Mouse (Mus musculus) left cerebral cortex, adult 2 months (tissue): ENCODE results near the gene Itsn2. TPM values are rescaled to one million over a fixed set of nuclear protein-coding genes. Genes with fewer than 3 reads are reported as not detected.

Experiments
- DNase-seq, 2 experiments: peaks; one replicate each; pipeline ENCODE4 v3.0.0; 2021 to 2022; ENCODE audit warnings: low spot score in 2 of 2, mixed read lengths in 1 of 2; ENCODE audit errors: extremely low spot score in 1 of 2
- H3K27ac ChIP-seq: fragments of 200-600 bp; 2 replicates; pipeline ENCODE4 v1.8.1; 2022
- H3K4me3 ChIP-seq: fragments of 200-600 bp; 2 replicates; pipeline ENCODE4 v1.8.1; 2022
- CTCF ChIP-seq: fragments of 200-600 bp; IDR thresholded peaks from 2 replicates; pipeline ENCODE4 v1.8.1; 2022; ENCODE audit warnings: antibody characterized with exemption, mild to moderate bottlenecking, moderate library complexity
- intact Hi-C: fragments of 180-260 bp; cut with DNase I; formaldehyde crosslinking; loops from one replicate; pipeline ENCODE4 v1.15.1; 2025
- total RNA-seq, 2 experiments: library from RNA; stranded (reverse); gene quantifications; 2 replicates each; pipeline ENCODE4 v1.2.3; 2021

Gene Itsn2
- total RNA-seq, 2 experiments from 2014 or later: 69.6 to 73.0 TPM

DNA sequence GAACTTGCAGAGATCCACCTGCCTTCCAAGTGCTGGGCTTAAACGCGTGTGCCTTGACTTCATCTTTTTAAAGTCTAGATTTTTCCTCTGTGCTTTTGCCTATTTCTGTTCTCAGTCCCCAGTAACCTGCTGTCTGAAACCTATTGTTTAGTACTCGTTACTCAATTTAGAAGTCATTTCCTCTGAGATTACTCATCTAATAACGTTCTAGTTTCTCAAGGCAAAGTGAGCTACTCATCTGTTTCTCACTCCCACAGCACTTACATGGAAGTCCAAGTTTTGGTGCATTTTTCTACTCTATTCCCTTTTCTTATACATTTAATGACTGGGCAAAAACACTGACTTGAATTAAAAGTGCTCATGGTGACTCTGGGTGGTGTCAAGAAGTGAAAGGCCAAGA, 7.3 kb downstream of the Itsn2 start:
- Histone ChIP-seq H3K27ac (no peak overlapping the region), H3K4me3 (no peak overlapping the region)
- intact Hi-C loops: no loop called here
- DNase-seq: no peak
- no peak for TF ChIP-seq CTCF

GRCm38 (mm10) chr12:4606625-4607024, 14.2 kb downstream of the Itsn2 start:
- H3K27ac ChIP-seq: no peak overlapping the region
- DNase-seq: no peak
- intact Hi-C loops: no loop called here
- TF ChIP-seq CTCF: no peak
- H3K4me3 ChIP-seq: no peak overlapping the region

DNA sequence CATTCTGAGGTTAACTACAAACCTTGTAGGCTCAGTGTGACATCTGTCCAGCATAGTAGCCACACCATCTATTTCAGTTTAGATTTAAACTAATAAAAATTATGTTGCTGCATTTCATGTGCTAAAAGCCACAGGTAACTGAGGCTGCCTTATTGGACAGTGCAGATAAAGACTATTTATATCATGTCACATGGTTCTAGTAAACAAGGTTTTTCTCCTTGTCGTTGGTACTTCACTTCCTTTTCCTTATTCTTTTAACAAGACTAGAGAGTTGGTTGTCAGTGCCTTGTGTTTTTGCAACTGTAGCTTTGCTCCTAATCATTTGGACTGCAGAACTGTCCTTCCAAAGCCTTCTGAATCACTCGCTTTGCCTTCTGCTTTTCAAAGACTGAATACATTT, 22.3 kb downstream of the Itsn2 start:
- TF ChIP-seq CTCF: no peak
- no peak for DNase-seq
- Histone ChIP-seq H3K27ac (no peak overlapping the region), H3K4me3 (no peak overlapping the region)
- intact Hi-C loops: no loop called here

DNA sequence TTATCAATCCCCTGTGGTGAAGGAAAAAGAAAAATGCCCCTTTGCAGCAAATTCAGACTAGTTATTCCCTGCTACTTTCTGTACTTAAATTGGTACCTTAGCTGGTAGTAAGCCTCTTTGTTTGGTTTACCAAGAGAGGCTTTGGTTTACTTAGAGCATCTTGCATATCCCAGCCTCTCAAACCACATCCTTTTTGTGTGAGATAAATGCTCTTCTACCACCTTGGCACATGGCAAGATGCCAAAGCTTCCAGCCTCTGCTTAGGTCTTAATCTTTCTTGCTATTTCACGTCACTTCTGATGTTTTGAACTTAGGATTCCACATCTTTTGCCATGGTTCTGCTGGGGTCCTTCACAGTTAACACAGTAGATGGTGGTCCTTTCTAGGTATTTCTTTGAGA, 31.8 kb downstream of the Itsn2 start:
- no peak overlapping the region for H3K4me3 ChIP-seq

GRCm38 (mm10) chr12:4632957-4633356, 40.5 kb downstream of the Itsn2 start:
- no peak for DNase-seq
- no peak for TF ChIP-seq CTCF
- Histone ChIP-seq H3K27ac (no peak overlapping the region), H3K4me3 (no peak overlapping the region)
- intact Hi-C loops: no loop called here

More for the DNA sequence above, 31.8 kb downstream of the Itsn2 start:
- TF ChIP-seq CTCF: no peak
- no peak for DNase-seq
- no peak overlapping the region for H3K27ac ChIP-seq
- intact Hi-C loops: no loop called here

DNA sequence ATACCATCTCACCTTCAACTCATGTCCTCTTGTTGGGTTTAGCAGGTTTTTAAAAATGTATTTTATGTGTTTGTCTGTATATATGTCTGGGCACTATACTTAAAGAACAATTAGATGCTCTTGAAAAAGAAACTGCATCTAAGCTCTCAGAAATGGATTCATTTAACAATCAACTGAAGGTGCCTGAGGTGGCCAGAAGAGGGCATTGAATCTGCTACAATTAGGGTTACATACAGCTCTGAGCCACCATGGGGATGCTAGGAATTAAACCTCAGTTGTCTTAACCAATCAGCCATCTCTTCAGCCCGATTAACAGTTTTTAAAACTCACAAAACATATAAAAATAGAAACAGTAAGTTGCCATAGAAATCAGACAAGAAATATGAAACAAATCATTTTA, 46.0 kb downstream of the Itsn2 start:
- H3K27ac ChIP-seq: no peak overlapping the region
- intact Hi-C loops: no loop called here
- peak; percentile 19 for TF ChIP-seq CTCF
- DNase-seq: no peak
- H3K4me3 ChIP-seq: no peak overlapping the region

DNA sequence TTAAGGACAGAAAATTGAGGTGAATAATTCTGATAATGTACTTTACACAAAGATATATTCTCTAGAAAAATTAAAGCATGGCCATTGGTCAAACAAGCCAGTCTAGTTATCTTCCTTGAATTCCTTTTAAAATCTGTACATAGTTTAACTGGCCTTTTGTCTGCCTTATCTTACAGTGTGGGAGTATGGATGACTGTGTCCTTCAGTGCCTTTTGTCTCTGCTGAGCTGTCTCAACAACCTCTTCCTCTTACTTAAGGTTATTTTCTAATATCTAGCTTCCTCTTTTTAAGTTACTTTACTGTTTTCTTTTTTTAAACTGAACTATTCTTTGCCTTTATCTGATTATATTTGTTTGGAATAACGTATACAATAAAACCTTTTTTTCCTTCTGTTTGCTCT, 48.3 kb downstream of the Itsn2 start:
- intact Hi-C loops: no loop called here
- no peak for DNase-seq
- Histone ChIP-seq H3K27ac (no peak overlapping the region), H3K4me3 (no peak overlapping the region)
- no peak for TF ChIP-seq CTCF

- DNase-seq: no peak
- intact Hi-C loops: no loop called here
These were observed 64.4 kb downstream of the Itsn2 start for GRCm38 (mm10) chr12:4656813-4657212.

GRCm38 (mm10) chr12:4664929-4665674, 72.7 kb downstream of the Itsn2 start:
- DNase-seq: no peak
- H3K27ac ChIP-seq: peak overlapping the region; percentile 84
- no peak overlapping the region for H3K4me3 ChIP-seq
- intact Hi-C loops: no loop called here
- TF ChIP-seq CTCF: no peak

More at GRCm38 (mm10) chr12:4656813-4657212, 64.4 kb downstream of the Itsn2 start:
- H3K4me3 ChIP-seq: no peak overlapping the region
- TF ChIP-seq CTCF: no peak
- no peak overlapping the region for H3K27ac ChIP-seq

DNA sequence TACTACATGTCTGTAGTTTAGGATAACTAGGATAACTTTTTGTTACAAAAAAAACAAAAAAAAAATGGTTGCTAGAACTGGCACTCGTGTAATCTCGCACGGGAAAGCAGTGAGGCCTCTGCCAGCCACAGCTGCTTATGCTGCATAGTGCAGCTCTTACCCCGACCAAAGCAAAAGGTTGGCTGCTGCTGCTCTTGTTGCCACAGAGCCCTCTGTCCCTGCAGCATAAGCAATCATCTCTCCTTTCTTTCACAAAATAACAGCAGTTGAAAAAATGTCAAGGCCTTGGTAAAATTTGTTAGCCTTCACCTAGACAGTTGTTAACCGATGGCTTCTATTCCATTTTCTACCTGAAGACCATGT, 73.2 kb downstream of the Itsn2 start:
- H3K27ac ChIP-seq: peak overlapping the region; percentile 84
- no peak overlapping the region for H3K4me3 ChIP-seq
- TF ChIP-seq CTCF: no peak
- DNase-seq: no peak
- intact Hi-C loops: no loop called here

DNA sequence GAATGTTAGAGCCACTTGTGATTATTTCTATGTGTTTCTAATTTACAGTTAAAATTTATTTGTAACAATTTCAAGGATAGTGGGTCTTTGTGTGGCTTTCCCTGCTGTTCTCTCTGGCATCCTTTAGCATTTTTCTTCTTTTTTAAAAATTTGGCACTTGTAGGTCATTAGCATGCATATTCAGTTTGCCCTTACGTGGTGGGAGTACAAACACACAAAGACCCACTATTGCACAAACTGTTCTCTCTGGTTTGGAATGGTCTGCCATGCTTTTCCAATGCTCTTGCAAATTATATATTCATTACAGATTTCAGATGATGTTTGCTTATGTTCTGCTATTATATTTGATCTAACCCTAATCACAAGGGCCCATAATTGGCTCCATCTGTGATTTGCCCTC, 83.9 kb downstream of the Itsn2 start:
- Histone ChIP-seq H3K27ac (peak overlapping the region; percentile 68), H3K4me3 (no peak overlapping the region)
- no peak for TF ChIP-seq CTCF
- intact Hi-C loops: no loop called here
- DNase-seq: no peak

DNA sequence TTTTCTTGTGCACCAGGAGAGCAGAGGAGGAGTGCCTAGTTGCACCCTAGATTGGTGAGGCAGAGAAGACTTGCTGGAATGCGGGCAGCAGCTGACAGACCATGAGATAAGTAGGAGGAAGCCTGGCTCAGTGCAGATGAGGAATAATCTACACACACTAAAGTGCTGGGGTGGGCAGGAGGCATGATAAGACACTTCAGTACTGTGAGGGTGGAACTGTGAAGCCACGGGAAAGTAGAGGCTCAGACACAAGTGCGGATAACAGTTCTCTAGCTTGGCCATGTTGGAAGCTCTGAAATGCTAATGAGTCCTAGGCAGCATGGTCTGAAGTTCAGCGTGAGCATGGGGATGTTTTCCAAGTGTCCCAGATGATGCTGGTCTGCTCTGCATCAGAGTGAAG, 87.5 kb downstream of the Itsn2 start:
- no peak for TF ChIP-seq CTCF
- peak; percentile 48 to 62 for DNase-seq
- intact Hi-C loops: no loop called here
- Histone ChIP-seq H3K4me3 (no peak overlapping the region), H3K27ac (peak overlapping the region; percentile 70)

GRCm38 (mm10) chr12:4685441-4685840, 93.0 kb downstream of the Itsn2 start:
- DNase-seq: no peak
- H3K27ac ChIP-seq: peak overlapping the region; percentile 59
- intact Hi-C loops: loop anchor here (5.0 kb wide), 1 partner anchor 82 kb away; the partner anchor contains the start of genes Fam228b and Pfn4
- H3K4me3 ChIP-seq: no peak overlapping the region
- no peak for TF ChIP-seq CTCF
